Mouse (Mus musculus) lung, adult 2 months (tissue): ENCODE results near the gene Prom1. TPM values are rescaled to one million over a fixed set of nuclear protein-coding genes. Genes with fewer than 3 reads are reported as not detected.

Experiments used
- DNase-seq: peaks from one replicate; pipeline ENCODE4 v3.0.0; 2022
- H3K4me1 ChIP-seq: fragments of 200-500 bp; 2 replicates; pipeline ENCODE4 v1.6.1; 2011; ENCODE audit warnings: low read length; ENCODE audit not compliant: control insufficient read depth, insufficient read depth
- H3K4me3 ChIP-seq: fragments of 200-500 bp; replicated peaks from 2 replicates; pipeline ENCODE3; 2011; ENCODE audit warnings: low read depth, mild to moderate bottlenecking, control low read depth, low read length; ENCODE audit errors: extremely low read depth
- CTCF ChIP-seq: fragments of 200-500 bp; IDR thresholded peaks from 2 replicates; pipeline ENCODE4 v1.5.1; 2011; ENCODE audit warnings: mild to moderate bottlenecking, low read length, control low read depth; ENCODE audit not compliant: insufficient read depth
- POLR2A ChIP-seq: fragments of 200-500 bp; IDR thresholded peaks from 2 replicates; pipeline ENCODE4 v1.6.1; 2011; ENCODE audit warnings: low read depth, mild to moderate bottlenecking, control low read depth, low read length, borderline replicate concordance; ENCODE audit errors: extremely low read depth
- WGBS: fragments of 180-500 bp; shearing (Covaris S2); methylation state at CpG from one replicate; pipeline ENCODE4 v1.1.7; 2018; 5-methylcytosine and 5-hydroxymethylcytosine counted together
- polyA plus RNA-seq: library from polyadenylated mRNA; depleted of rRNA; stranded (reverse); fragments of >200 nt; gene quantifications from 2 replicates; pipeline ENCODE4 v1.2.3, GENCODE M21; 2012

Prom1 gene
- polyA plus RNA-seq, 1 experiment, result 7.4 TPM

DNA sequence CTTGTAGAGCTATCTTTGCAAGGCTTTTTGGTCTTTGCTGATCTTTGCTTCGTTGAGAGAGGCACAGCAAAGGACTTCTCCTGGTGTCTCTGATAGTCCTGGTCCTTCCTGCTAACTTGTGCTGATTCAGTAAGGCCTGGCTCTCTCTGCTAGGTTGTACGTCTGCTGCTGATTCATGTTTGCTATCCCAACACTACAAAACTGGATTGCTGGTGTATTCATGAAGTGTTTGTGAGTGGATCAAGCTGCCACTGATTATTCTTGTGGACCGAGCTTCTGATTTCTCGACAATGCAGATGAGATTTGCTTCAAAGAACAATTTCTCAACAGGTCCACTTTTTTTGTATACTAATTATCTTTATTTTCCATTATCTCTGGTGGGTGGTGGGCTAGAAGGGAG lies 6.3 kb upstream of the Prom1 start:
- no peak for DNase-seq
- Histone ChIP-seq H3K4me3 (no peak overlapping the region), H3K4me1 (no peaks in the 10 kb centered on the region)
- WGBS, result 73% methylated on average over 4 of the region's 4 CpGs
- no peak for TF ChIP-seq POLR2A

DNA sequence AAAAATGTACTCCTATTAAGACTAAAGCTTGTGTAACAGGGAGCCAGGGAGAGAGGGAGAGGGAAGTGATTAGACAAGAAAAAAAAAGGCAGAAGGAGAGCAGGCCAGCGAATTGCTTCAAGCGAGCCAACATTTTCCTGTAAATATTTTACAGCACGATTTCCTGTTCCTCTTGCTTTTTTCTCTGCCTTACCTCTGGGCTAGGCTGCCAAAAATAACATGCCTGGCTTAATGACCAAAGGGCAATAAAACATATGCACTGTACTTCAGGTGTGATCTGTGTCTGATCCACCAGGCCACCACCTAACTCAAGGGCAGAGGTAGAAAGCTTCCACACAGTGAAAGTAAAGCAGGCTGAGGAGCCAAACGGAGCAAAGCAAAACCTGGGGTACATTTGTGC lies 3.4 kb upstream of the Prom1 start:
- no peaks in the 10 kb centered on the region for H3K4me1 ChIP-seq
- 15% methylated on average over 4 of the region's 4 CpGs for WGBS
- DNase-seq, result no peak
- TF ChIP-seq POLR2A, result no peak
- TF ChIP-seq CTCF, result no peak
- H3K4me3 ChIP-seq, result no peak overlapping the region

DNA sequence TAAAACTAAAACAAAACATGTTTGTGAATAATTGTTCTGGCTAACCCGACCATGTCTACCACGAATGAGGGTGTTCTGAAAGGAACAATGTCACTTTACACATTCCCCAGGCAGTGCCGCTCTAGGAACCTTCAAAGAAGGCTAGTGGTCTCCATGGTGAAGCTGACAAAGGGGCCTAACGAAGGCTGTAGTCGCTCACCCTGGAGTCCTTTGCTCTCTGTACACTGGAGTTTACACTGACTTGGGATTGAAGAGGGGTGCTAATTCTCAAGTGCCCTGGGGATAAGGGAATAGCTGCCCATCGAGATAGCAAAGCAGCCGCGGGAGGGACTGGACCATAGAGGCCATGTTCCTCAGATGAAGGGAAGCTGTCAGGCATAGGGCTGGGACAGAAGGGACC lies 2.9 kb upstream of the Prom1 start:
- H3K4me1 ChIP-seq, result no peaks in the 10 kb centered on the region
- WGBS, result 70% methylated on average over 8 of the region's 8 CpGs
- no peak for TF ChIP-seq CTCF
- no peak for TF ChIP-seq POLR2A
- no peak overlapping the region for H3K4me3 ChIP-seq
- DNase-seq, result no peak

DNA sequence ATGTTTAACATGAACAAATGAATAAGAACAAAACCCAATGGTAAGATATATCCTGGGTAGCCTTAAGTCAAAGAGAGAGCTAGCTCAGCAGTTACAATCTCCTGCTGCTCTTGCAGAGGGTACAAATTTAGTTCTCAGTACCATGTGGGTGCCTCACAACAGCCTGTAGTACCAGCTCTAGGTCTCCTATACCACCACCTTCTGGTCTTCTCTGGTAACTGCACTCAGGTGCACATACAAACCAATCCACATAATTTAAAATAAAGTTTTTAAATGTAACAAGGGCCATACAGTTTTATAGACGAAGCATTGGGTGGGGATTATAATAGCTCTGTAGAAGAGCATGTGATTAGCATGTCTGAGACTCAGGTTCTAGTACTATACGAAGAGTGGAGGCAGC lies 2.3 kb upstream of the Prom1 start:
- WGBS, result 91% methylated on average over 2 of the region's 2 CpGs

DNA sequence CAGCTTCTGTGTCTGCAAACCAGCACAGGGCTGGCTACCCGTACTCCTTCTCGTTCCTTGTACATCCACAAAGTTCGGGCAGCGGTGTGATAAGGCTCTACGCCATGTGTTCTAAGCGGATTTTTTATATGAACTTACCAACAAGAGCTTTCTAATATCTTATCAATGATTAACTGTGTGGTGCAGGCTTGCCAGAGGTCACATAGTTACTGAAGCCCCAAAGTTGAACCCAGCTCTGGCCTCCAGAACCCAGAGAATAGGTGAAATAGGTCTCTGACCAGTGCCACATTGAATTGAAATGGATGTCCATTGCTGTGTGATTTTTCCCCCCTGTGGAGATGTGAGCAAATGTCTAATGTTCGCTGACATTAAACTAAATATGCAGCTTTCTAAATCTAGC lies 1.3 kb upstream of the Prom1 start:
- H3K4me1 ChIP-seq, result no peaks in the 10 kb centered on the region
- TF ChIP-seq CTCF, result no peak
- no peak for TF ChIP-seq POLR2A
- no peak overlapping the region for H3K4me3 ChIP-seq
- no peak for DNase-seq
- 95% methylated on average over 7 of the region's 7 CpGs for WGBS

More for the DNA sequence above, 2.3 kb upstream of the Prom1 start:
- Histone ChIP-seq H3K4me1 (no peaks in the 10 kb centered on the region), H3K4me3 (no peak overlapping the region)
- no peak for TF ChIP-seq POLR2A
- no peak for TF ChIP-seq CTCF
- no peak for DNase-seq

DNA sequence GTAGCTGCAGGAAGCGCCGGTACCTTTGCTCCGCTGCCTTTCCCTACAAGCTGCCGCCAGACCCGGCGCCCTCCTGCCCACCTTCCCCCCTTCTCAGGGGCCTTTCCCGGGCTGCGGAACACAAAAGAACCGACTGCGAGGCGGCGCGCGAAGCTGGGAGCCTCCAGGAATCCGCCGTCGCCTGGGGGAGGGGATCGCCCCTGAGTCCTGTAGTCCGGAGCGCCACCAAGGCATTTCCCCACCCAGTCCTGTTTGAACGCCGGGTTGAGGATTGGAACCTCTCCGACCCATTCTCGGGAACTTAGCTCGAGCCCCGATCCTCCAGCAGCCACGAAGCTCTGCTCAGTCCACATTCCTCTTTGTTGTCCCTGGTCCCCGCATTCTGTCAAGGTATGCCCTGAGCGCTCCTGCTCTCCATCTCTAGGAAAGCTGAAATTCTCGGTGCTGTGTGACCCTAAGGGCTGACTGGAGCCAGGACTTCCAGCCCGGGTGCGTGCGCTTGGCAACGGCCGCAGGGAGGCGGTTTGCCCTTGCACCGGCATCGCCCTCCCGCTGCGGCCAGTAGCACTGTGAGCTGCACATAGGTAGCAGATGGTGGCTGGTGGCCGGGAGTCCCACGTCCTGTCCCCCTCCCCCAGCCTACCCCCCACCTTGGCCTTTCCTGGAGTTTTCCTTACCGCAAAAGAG lies 1.1 kb downstream of the Prom1 start:
- under 1% methylated on average over 43 of the region's 43 CpGs for WGBS
- Histone ChIP-seq H3K4me1 (no peaks in the 10 kb centered on the region), H3K4me3 (peak overlapping the region; percentile 40)
- TF ChIP-seq POLR2A, result no peak
- TF ChIP-seq CTCF, result no peak
- DNase-seq, result peak; percentile 31

DNA sequence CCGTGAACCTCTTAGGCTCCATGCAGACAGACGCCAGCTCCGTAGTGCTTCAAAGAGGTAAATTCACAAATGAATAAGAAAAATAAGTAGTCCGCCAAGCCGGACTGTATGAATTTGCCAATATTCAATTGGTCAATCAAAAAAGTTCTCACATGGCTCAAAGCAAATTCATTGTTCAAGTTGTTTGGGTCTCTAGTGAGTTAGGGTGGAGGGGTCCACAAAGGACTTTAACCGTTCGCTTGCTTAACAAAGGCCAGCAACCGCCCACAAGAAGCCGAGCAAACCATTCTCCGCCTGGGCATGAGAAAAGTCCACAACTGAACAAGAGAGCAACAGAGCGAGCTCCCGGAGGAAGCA lies 1.7 kb downstream of the Prom1 start:
- Histone ChIP-seq H3K4me1 (no peaks in the 10 kb centered on the region), H3K4me3 (peak overlapping the region; percentile 40)
- TF ChIP-seq CTCF (no peak), POLR2A (no peak)
- 17% methylated on average over 12 of the region's 12 CpGs for WGBS
- DNase-seq, result no peak

DNA sequence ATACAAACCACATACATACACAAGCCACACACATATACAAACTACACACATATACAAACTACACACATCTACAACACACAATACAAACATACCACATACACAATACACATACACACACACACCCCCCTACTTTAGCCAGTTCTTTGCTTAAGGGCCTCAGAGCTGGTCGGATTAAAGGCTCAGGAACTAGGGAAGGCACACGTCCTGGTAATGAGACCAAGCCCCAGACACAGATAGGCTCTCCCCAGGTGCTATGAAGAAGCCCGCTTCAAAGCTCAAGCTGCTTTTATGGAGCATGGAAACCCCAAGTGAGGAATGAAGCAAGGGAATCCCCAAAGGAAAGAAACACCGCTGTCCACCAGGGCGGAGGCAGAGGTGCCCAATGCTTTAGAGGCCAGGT lies 4.8 kb downstream of the Prom1 start:
- TF ChIP-seq CTCF (no peak), POLR2A (no peak)
- no peak overlapping the region for H3K4me3 ChIP-seq
- no peaks in the 10 kb centered on the region for H3K4me1 ChIP-seq
- DNase-seq, result no peak
- WGBS, result 92% methylated on average over 5 of the region's 5 CpGs

DNA sequence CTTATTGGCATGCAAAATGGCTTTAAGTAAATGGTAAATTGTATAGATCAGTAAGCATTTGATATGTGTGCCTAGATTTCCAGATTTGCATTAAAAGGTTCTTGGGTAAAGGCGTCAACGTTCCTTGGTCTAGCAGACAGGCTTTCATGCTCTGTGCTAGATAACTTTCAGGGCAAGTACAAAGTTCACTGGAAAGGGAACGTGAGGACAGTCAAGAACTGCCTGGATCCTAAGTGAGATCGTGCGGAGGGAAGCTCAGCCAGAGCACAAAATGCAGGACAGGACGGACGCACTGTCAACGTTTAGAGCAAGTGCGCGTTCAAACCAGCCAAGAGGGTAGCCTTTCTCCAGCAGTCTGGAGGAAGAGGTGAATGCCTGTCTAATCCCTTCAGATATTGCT lies 5.7 kb downstream of the Prom1 start:
- Histone ChIP-seq H3K4me3 (no peak overlapping the region), H3K4me1 (no peaks in the 10 kb centered on the region)
- 83% methylated on average over 10 of the region's 10 CpGs for WGBS
- DNase-seq, result no peak
- TF ChIP-seq CTCF (no peak), POLR2A (no peak)

DNA sequence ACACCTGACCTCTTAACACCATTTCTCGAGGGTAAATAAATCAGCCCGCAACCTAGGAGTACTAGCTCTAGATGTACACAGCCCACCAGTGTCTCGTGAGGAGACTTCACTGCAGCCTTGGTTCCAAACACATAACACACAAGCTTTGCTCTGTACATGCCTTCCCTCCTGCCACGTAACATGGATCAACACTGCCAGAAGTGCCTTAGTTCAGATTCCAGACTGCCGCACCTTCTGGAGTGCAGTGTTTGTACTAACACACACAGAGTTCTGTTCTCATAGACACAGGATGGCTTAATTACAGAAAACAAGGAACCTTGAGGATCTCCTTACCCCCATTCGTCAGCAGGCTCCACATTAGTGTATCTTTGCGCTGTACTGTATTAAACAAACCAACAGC lies 6.1 kb downstream of the Prom1 start:
- Histone ChIP-seq H3K4me3 (no peak overlapping the region), H3K4me1 (no peaks in the 10 kb centered on the region)
- DNase-seq, result no peak
- TF ChIP-seq CTCF, result no peak
- no peak for TF ChIP-seq POLR2A
- 71% methylated on average over 7 of the region's 7 CpGs for WGBS
